Mouse (Mus musculus): ENCODE results near the gene Nptxr. TPM values are rescaled to one million over a fixed set of nuclear protein-coding genes. Genes with fewer than 3 reads are reported as not detected.

Nptxr gene
- polyA plus RNA-seq, 1 experiment from 2014 or later: 0.50 TPM

Other genes starting within 250 kb of the Nptxr start
- 1.4 and 2.0 TPM in 2 replicates for gene Dmc1, start 199.7 kb downstream of the Nptxr start, polyA plus RNA-seq (2014; fragmentation: Nextera tagmentation; extraction: Ambion mirVana)
- gene Fam227a, start 145.8 kb downstream of the Nptxr start, polyA plus RNA-seq (2014; fragmentation: Nextera tagmentation; extraction: Ambion mirVana): 1.6 and 2.7 TPM in 2 replicates
- 52.4 and 56.0 TPM in 2 replicates for gene Cby1, start 145.6 kb downstream of the Nptxr start, polyA plus RNA-seq (2014; fragmentation: Nextera tagmentation; extraction: Ambion mirVana)
- 274 and 346 TPM in 2 replicates for gene Tomm22, start 133.9 kb downstream of the Nptxr start, polyA plus RNA-seq (2014; fragmentation: Nextera tagmentation; extraction: Ambion mirVana)
- gene Josd1, start 116.8 kb downstream of the Nptxr start, polyA plus RNA-seq (2014; fragmentation: Nextera tagmentation; extraction: Ambion mirVana): 11.9 and 13.0 TPM in 2 replicates
- 20.3 and 31.6 TPM in 2 replicates for gene Gtpbp1, start 113.9 kb downstream of the Nptxr start, polyA plus RNA-seq (2014; fragmentation: Nextera tagmentation; extraction: Ambion mirVana)
- 5.1 and 6.9 TPM in 2 replicates for gene Sun2, start 62.2 kb downstream of the Nptxr start, polyA plus RNA-seq (2014; fragmentation: Nextera tagmentation; extraction: Ambion mirVana)
- gene Dnal4, start 26.9 kb downstream of the Nptxr start, polyA plus RNA-seq (2014; fragmentation: Nextera tagmentation; extraction: Ambion mirVana): 60.1 and 61.6 TPM in 2 replicates
- 0.22 TPM in 1 of 2 replicates, not detected in the other for gene Npcd, start 29.5 kb upstream of the Nptxr start, polyA plus RNA-seq (2014; fragmentation: Nextera tagmentation; extraction: Ambion mirVana)
- gene Cbx6, start 29.9 kb upstream of the Nptxr start, polyA plus RNA-seq (2014; fragmentation: Nextera tagmentation; extraction: Ambion mirVana): 22.4 and 28.6 TPM in 2 replicates
- 20.3 and 25.3 TPM in 2 replicates for gene Apobec3, start 86.9 kb upstream of the Nptxr start, polyA plus RNA-seq (2014; fragmentation: Nextera tagmentation; extraction: Ambion mirVana)
- gene Cbx7, start 166.4 kb upstream of the Nptxr start, polyA plus RNA-seq (2014; fragmentation: Nextera tagmentation; extraction: Ambion mirVana): 1.5 and 2.0 TPM in 2 replicates
- 5.0 and 5.8 TPM in 2 replicates for gene Pdgfb, start 210.2 kb upstream of the Nptxr start, polyA plus RNA-seq (2014; fragmentation: Nextera tagmentation; extraction: Ambion mirVana)